Mouse (Mus musculus) cerebellum, adult 2 months (tissue): Measurements from ENCODE around the gene Iyd.

Experiments
- CTCF ChIP-seq: fragments of 200-500 bp; IDR thresholded peaks from 2 replicates; pipeline ENCODE4 v1.5.1; 2011; ENCODE audit warnings: low read depth, mild to moderate bottlenecking, control low read depth, low read length, moderate library complexity, borderline replicate concordance; ENCODE audit not compliant: insufficient read depth
- POLR2A ChIP-seq: fragments of 200-500 bp; IDR thresholded peaks from 2 replicates; pipeline ENCODE4 v1.6.1; 2011; ENCODE audit warnings: low read length, control low read depth, borderline replicate concordance; ENCODE audit not compliant: insufficient read depth

DNA sequence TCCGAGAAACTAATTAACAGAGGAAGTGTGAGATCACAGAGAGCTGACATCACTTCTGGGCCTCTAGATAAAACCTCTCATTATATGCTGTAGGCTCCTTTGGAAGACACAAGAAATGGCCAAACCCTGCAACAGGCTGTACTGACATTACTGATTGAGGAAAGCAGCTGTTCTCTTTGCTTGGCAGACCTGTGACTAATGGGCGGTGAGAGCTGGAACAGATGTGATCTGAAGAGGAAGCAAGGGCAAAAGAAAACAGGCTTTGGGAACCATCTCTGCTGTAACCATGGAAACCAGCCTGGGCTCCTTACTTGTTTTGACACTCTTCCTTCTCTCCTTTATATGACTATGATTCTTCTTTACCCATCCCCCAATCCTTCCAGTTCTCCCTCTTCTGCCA, 56.7 kb downstream of the Iyd start:
- TF ChIP-seq POLR2A (no peak), CTCF (no peak)
